Mouse (Mus musculus) lung, postnatal 36 days (tissue): ENCODE measurements around the gene Lrrn3.

ENCODE experiments used
- DNase-seq: peaks from one replicate; pipeline ENCODE4 v3.0.0; 2022; ENCODE audit warnings: mixed read lengths

Lrrn3 gene

DNA sequence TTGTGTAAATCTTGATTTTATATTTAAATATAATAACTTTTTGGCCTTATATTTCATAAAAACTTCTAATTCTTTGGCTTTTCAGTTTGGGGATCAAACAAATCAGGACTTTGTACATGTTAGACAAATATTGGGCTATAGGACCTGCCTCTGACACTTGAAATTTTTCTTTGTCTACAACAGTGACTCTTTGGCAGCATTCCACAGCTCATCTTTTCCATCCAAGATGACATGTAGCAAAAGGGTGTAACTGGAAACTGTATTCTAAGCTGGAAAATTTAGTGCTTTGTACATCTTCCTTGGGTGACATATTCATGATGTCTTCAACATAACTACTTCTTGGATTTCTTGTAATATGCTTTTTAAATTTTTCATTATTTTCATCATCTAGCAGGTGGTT lies 57.4 kb downstream of the Lrrn3 start:
- no peak for DNase-seq

DNA sequence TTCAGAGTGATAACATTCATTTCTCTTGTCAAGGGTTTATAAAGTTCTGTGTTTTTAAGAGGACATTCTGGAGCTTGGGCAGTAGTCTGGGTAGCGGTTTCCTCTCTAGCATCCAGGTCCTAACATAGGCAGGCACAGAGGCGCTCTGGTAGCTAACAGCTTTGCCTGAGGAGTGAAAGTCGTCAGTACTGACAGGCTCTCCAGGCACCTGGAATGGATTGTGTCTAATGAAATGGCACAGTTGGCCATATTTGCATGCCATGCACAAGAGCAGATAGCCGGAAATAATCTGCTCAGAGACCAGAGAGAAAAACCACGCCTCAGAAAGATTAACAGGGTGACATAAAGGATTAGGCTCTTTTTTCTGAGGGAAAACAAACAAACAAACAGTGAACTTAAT lies 58.8 kb downstream of the Lrrn3 start:
- DNase-seq = no peak

DNA sequence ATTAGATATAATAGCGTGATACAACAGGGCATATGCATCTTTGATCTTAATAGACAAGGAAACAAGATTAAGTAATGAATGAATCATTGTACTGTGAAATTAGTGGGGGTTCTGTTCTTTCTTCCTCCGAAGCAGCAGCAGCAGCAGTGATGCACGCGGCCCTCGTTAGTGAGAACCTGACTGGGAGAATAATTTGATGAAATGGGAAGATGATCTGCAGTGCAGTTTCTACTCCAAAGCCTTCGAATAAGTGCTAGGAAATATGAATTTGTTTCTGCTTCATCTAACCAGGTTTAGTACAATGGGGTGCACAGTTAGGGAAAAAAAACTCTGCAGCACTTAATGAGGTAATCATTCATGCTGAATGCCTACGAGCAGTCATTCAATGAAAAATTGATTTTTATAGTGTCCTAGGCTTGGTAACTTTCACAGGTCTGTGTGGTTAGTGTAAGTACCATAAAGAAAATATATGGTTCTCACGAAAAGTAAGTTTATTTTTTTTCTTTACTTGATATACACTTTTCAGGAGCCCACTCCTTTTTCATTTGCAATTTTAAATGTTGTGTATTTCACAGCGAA lies 61.0 kb downstream of the Lrrn3 start:
- DNase-seq = no peak

DNA sequence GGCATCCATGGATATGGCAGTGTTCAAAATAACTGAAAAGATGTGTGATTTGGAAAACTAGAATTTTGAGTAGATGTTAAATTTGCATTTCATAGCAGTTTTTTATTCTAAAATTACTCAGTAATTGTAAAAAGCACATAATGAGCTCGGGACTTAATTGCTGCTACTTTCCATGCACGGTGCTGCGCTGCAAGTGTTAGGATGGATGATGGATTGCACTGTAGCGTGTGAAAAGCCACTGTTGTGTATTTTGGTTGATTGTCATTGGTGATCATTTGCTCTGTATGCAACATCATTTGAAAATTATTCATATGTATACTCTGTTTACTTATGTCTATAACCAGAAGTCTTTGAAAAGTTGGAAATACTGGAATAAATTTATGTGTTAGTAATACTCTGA lies 68.3 kb downstream of the Lrrn3 start:
- no peak for DNase-seq

DNA sequence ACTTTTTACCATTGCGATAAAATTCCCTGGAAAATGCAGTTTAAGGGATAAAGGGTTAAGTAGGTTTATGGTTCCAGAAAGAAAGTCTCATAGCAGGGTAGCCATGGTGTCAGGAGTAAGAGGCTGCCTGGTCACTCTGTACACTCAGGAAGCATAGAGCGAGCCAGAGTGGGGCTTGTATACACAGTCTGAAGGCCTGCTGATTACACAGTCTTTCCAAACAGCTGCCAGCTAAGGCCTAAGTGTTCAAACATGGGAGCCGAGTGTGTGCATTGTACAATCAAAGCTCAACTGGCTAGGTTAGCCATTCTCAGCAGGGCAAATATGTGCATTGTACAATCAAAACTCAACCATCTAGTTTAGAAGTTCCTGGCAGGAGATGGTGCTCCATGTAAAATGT lies 69.1 kb downstream of the Lrrn3 start:
- peak; percentile 82 for DNase-seq

DNA sequence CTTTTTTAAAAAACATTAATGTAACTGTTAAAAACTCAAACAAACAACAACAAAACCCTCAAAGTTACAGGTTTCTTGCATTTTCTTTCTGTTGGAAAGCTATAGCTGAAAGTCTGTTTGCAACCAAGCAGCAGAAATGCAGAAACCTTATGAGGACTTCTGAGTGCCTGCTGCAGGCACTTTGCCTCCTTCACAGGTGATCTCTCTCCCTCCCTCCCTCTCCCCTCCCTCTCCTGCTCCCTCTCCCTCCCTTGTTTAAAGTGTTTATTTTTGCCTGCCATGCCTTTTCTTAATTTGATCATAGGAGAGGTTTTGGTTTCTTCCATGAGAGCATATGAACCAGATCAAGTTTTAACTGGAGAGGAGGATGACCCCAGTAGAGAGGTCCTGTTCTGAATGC lies 69.6 kb downstream of the Lrrn3 start:
- peak; percentile 1 for DNase-seq

DNA sequence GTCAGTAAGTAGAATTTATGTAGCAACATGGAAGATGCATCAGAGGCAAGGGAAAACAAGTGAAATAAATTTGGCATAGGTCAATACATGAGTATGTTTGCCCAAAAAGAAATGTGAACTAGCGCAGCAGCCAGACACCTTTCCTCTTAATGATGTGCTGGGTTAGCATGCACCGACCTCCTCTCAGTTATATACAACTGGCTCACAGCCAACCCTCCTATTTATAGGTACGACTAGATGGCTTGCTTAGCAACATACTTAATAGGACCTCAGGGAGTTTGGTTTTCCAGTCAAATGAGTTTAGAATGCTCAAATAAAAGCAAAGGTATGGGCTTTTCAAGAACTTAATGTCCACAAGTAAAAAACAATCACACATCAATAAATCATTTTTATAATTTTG lies 76.8 kb downstream of the Lrrn3 start:
- DNase-seq = no peak

DNA sequence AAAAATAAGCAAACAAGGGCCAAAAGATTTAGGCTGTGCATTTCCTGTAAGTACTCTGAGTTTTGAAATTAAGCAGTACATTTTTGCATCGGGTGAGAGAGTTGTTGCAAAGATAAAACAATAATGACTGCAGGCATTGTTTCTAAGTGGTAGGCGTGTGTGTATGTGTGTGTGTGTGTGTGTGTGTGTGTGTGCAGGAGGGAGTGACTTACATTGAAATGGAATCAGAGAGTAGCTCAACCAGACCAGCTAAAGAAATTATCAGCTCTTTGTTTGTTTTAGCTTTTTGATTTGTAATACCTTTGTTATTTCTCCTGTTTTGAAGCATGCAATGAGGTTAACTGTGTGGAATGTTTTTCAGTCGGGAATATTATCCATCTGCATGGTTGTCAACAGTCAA lies 84.3 kb downstream of the Lrrn3 start:
- DNase-seq = no peak
